Mouse (Mus musculus) ZHBTc4 (cell line): ENCODE measurements around the gene Sys1.
A peak's percentile ranks its signal among the peaks of the same experiment; 100 is the strongest.

Source experiments
- DNase-seq: peaks from one replicate; pipeline ENCODE4 v3.0.0-alpha.2; 2011; ENCODE audit warnings: low read depth, low spot score

Gene Sys1

DNA sequence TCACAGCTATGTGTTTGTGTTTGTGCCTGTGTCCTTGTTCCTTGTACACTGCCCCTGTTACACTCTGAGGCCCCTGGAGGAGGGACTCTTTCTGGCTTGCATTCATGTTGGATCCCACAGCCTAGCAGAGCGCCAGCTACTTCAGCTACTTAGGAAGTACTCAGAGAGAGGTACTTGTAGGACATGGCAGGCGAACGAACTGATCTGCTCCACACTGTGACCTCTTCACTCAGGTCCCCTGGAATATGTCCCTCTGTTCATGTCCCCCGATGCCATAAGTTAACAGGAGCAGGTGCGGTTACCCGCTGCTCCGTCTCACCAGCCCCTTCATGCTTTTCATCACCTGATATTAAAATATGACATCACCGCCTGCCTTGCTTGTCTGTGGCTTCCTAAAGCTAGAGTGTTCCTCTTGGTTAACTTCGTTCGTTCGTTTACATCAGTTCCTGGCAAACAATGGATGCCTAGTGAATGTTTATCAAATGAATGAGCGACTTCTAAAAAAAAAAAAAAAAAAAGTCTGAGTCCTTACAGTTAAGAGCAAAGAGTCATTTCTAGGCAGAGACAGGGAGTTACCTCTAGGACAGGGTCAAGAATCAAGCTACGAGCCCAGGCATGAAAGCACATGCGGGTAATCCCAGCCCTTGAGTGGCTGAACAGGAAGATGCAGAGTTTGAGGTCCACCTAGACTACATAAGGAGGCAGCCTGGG, 3.6 kb upstream of the Sys1 start:
- DNase-seq, result no peak

DNA sequence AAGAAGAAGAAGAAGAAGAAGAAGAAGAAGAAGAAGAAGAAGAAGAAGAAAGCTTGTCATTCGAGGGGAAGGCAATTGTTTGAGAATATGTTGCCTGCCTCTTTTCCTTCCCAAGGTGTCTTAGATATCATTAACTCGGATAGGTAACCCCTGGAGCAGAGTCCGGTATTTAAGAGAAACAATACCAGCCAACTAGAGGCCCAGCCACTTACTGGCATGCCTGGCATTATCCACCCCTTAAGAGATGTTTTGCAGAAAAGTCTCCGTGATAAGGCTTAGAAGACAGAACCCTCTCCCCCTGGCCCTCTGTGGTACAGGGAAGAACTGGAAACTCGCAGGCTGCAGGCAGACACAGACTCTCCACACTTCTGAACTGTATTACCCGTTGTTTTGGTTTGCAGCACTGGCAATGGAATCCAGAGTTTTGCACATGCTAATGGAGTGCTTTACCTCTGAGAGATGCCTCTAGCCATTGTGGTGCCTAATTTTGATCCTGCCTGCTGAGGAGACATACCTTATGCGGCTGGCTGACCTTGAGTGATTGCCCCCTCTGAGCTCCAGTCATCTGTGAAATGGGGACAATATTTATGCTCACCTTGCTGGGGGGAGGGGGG, 2.8 kb upstream of the Sys1 start:
- no peak for DNase-seq

GRCm38 (mm10) chr2:164454846-164455245, 1.9 kb upstream of the Sys1 start:
- no peak for DNase-seq

GRCm38 (mm10) chr2:164455421-164456190, 1.2 kb upstream of the Sys1 start:
- DNase-seq, result peak; percentile 65

DNA sequence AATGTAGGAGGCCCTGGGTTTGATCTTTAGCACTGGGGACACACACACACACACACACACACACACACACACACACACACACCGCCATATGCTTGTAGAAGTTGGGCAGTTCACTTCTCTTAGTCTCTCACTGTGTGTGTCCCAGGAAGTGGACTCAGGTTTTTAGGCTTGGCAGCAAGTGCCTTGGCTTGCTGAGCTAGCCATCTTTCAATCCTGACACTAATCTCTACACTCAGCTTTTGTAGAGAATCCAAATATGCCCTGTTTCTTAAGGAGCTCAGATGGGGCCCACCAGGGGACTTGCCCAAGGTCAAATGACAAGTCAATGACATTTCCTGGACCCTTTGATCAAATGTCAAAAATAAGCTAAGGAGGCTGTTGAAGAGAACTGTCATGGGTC, 351 bp upstream of the Sys1 start:
- no peak for DNase-seq

- DNase-seq, result peak; percentile 62
These were observed 1.2 kb downstream of the Sys1 start for GRCm38 (mm10) chr2:164457942-164458341.

GRCm38 (mm10) chr2:164458535-164458934, 1.8 kb downstream of the Sys1 start:
- no peak for DNase-seq

DNA sequence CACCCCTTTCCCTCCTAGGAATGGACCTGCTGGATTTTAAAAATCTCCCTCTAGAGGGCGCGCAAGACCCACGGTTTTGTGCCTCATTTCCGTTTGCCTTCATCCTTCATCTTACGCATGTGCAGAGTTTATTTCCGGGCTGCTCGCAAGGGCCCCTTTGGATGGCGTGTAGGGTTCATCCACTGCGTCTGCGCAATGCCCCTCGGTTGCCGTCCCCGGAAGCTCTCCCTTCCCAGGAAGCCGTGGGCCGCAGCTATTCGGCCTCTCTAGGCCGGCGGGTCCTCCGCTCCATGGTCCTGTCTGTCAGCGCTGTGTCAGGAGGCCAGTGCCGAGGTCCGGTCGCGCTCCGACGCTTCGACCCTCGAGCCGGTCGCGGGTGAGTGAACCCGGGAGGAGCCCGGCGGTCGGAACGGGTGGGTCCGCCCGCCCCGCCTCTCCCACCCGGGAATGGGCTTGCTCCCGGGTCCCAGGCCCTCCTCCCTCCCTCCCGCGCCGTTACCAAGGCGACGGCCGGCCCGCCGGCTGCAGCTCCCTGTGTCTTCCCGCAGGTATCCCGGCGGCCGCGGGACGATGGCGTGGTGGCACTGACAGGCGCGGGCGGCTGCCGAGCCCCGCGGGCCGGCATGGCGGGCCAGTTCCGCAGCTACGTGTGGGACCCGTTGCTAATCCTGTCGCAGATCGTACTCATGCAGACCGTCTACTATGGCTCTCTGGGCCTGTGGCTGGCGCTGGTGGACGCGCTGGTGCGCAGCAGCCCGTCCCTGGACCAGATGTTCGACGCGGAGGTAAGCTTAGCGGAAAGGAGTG, 4.2 kb downstream of the Sys1 start, which contains the start of gene Gm20458:
Gene Gm20458, plus strand, starts transcription at position 223 of the 807 bp plus-strand sequence.
- peak; percentile 98 for DNase-seq

GRCm38 (mm10) chr2:164465161-164465560, 8.4 kb downstream of the Sys1 start:
- no peak for DNase-seq

- DNase-seq, result no peak
These were observed 10.0 kb downstream of the Sys1 start for GRCm38 (mm10) chr2:164466787-164467186.

- DNase-seq, result peak; percentile 88
These were observed 13.5 kb downstream of the Sys1 start for GRCm38 (mm10) chr2:164470254-164470653.

- no peak for DNase-seq
These were observed 16.9 kb downstream of the Sys1 start, which contains the start of gene Trp53tg5 for GRCm38 (mm10) chr2:164473624-164474023. TSS of gene Trp53tg5 (minus strand) at chr2:164473724.

DNA sequence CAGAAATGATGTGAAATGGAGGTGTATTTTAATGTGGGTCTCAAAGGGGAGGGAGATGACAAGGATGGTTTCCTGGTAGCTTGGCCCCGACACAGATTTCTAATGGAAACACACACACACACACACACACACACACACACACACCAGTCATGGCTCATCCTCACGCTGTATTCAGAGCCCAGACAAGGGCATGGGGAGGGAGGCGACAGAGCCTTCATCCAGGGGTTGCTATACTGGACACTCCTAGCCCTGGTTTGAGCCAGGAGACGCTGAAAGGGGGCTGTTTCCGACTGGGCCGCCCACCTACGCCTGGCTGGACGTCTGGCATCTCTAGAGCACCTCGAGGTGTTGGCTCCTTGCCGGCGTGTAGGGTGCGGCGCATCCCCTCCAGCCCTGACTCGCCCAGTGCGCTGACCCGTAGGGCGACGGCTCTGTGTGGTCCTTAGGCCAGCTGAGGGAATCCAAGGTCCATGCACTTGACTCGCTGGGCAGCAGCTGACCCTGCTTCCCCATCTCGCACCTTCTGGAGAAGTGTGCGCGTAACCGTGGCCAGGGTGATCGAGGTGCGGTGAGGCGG, 29.0 kb downstream of the Sys1 start, which contains the start of gene Dbndd2:
Gene Dbndd2, plus strand, starts transcription at position 426 of the 577 bp plus-strand sequence.
- no peak for DNase-seq

GRCm38 (mm10) chr2:164486258-164487114, 29.7 kb downstream of the Sys1 start:
- peak; percentile 51 for DNase-seq

- DNase-seq, result no peak
These were observed 30.4 kb downstream of the Sys1 start for GRCm38 (mm10) chr2:164487115-164487527.

- no peak for DNase-seq
These were observed 31.0 kb downstream of the Sys1 start for GRCm38 (mm10) chr2:164487812-164488211.

GRCm38 (mm10) chr2:164494126-164494525, 37.4 kb downstream of the Sys1 start:
- no peak for DNase-seq

- no peak for DNase-seq
These were observed 39.6 kb downstream of the Sys1 start for GRCm38 (mm10) chr2:164496331-164496730.

DNA sequence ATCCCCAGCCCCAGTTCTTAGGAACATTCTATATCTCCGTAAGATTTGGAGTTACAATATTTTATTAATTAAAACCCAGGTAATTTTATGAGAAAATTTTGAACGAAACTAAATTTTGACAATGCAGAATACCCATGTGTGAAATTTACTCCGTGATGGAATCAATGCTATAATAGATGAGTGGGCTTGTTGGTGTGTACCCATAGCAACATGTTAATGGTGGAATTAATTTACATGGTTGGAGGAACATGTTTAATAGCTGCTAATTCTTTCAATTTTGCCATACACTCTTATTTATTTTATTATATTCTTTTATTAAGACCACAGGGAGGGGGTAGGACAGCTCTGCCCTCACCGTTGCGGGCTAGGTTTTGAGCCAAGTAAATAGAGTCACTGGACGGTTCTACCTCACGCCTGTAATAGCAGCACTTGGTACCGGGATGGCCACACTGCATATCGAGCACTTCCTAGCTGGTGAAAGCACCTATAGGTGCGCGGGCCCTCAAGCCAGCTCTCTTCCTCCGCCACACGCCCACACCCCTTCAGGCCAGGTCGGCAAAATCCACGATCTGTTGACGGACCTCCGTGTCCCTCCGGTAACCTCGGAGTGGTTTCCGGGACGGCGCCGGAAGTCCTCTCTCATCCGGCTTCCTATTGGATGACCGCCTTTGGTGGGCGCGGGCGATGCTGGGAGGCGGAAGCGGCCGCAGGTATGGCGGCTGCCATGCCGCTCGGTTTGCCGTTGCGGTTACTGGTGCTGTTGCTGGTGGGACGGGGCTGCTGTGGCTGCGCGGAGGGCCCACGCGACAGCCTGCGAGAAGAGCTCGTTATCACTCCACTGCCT, 40.3 kb downstream of the Sys1 start, which contains the start of gene Pigt:
Gene Pigt, plus strand, starts transcription at position 674 of the 844 bp plus-strand sequence.
- DNase-seq, result peak; percentile 88
